Mouse (Mus musculus) limb, embryonic 14.5 days (tissue): ENCODE results near the gene Trpm8. TPM values are rescaled to one million over a fixed set of nuclear protein-coding genes. Genes with fewer than 3 reads are reported as not detected.

Experiments
- ATAC-seq: fragments of 200-750 bp; cut with Nextera tagmentation; 2 replicates; pipeline ENCODE4 v1.8.0; 2017; ENCODE audit warnings: low read depth, moderate number of reproducible peaks, moderate TSS enrichment; ENCODE audit not compliant: low FRiP score
- DNase-seq: peaks from one replicate; pipeline ENCODE4 v3.0.0-alpha.2; 2015; ENCODE audit warnings: low spot score
- H3K27ac ChIP-seq: fragments of 300-500 bp; sonication (generic); replicated peaks from 2 replicates; pipeline ENCODE4 v1.5.1; 2014; ENCODE audit warnings: low read depth, mild to moderate bottlenecking, low read length, moderate library complexity, mixed read lengths
- H3K27me3 ChIP-seq: fragments of 300-500 bp; sonication (generic); 2 replicates; pipeline ENCODE4 v1.6.1; 2014; ENCODE audit warnings: low read length, mixed read lengths; ENCODE audit not compliant: control insufficient read depth, insufficient read depth
- H3K36me3 ChIP-seq: fragments of 300-500 bp; sonication (generic); 2 replicates; pipeline ENCODE4 v1.6.1; 2014; ENCODE audit warnings: mild to moderate bottlenecking, low read length, moderate library complexity, mixed read lengths; ENCODE audit not compliant: control insufficient read depth, insufficient read depth
- H3K4me1 ChIP-seq: fragments of 300-500 bp; sonication (generic); 2 replicates; pipeline ENCODE4 v1.6.1; 2014; ENCODE audit warnings: antibody characterized with exemption, low read length, mixed read lengths; ENCODE audit not compliant: control insufficient read depth, insufficient read depth
- H3K4me2 ChIP-seq: fragments of 300-500 bp; sonication (generic); replicated peaks from 2 replicates; pipeline ENCODE4 v1.6.1; 2014; ENCODE audit warnings: low read depth, mild to moderate bottlenecking, low read length, moderate library complexity; ENCODE audit not compliant: severe bottlenecking
- H3K4me3 ChIP-seq: fragments of 300-500 bp; sonication (generic); replicated peaks from 2 replicates; pipeline ENCODE4 v1.5.1; 2014; ENCODE audit warnings: low read length
- H3K9ac ChIP-seq: fragments of 300-500 bp; sonication (generic); 2 replicates; pipeline ENCODE4 v1.6.1; 2014; ENCODE audit warnings: mild to moderate bottlenecking, low read depth, low read length, moderate library complexity; ENCODE audit not compliant: severe bottlenecking
- H3K9me3 ChIP-seq: fragments of 300-500 bp; sonication (generic); 2 replicates; pipeline ENCODE4 v1.6.1; 2016; ENCODE audit warnings: low read length; ENCODE audit not compliant: control insufficient read depth
- POLR2A ChIP-seq: fragments of 200-500 bp; IDR thresholded peaks from 2 replicates; pipeline ENCODE4 v1.8.0; 2012; ENCODE audit warnings: inconsistent platforms, mild to moderate bottlenecking, moderate library complexity, borderline replicate concordance; ENCODE audit not compliant: insufficient read depth, insufficient read length; ENCODE audit errors: extremely low read depth
- WGBS: fragments of 180-500 bp; shearing (Covaris S2); extraction: QIAGEN DNeasy Blood & Tissue Kit; methylation state at CpG from one replicate; pipeline ENCODE4 v1.1.7; 2014; 5-methylcytosine and 5-hydroxymethylcytosine counted together
- polyA plus RNA-seq, 2 experiments: library from polyadenylated mRNA; depleted of rRNA in 1 of 2; stranded (reverse) in 1 of 2; unstranded in 1 of 2; fragments of >200 nt; fragmentation: Nextera tagmentation in 1 of 2; extraction: Ambion mirVana in 1 of 2; gene quantifications; 2 replicates each; pipeline versions ENCODE4 v1.2.1 to v1.2.3; 2012 to 2014

Trpm8 gene
- polyA plus RNA-seq, 2 experiments, result not detected

- H3K27me3 ChIP-seq, result no peaks in the 10 kb centered on the region
- WGBS, result 71% methylated on average over 4 of the region's 4 CpGs
- H3K9me3 ChIP-seq, result peaks cover 87% of the 10 kb centered on the region
- TF ChIP-seq POLR2A, result no peak
- no peaks in the 10 kb centered on the region for H3K36me3 ChIP-seq
- DNase-seq (no peak), ATAC-seq (no peak)
- H3K4me1 ChIP-seq, result no peaks in the 10 kb centered on the region
- no peak overlapping the region for H3K9ac ChIP-seq
- no peak overlapping the region for H3K27ac ChIP-seq
- no peak overlapping the region for H3K4me3 ChIP-seq
- H3K4me2 ChIP-seq, result no peak overlapping the region
Measured at GRCm38 (mm10) chr1:88248658-88249057, 28.8 kb upstream of the Trpm8 start.

- Histone ChIP-seq H3K27me3 (no peaks in the 10 kb centered on the region), H3K36me3 (no peaks in the 10 kb centered on the region), H3K4me3 (no peak overlapping the region), H3K9me3 (peaks cover 83% of the 10 kb centered on the region), H3K27ac (no peak overlapping the region), H3K4me1 (no peaks in the 10 kb centered on the region), H3K9ac (no peak overlapping the region), H3K4me2 (no peak overlapping the region)
- ATAC-seq (no peak), DNase-seq (no peak)
- TF ChIP-seq POLR2A, result no peak
- 78% methylated on average over 7 of the region's 7 CpGs for WGBS
Measured at GRCm38 (mm10) chr1:88249596-88249995, 27.9 kb upstream of the Trpm8 start.

- no peaks in the 10 kb centered on the region for H3K4me1 ChIP-seq
Measured at GRCm38 (mm10) chr1:88250023-88250422, 27.4 kb upstream of the Trpm8 start.

GRCm38 (mm10) chr1:88253106-88253505 is 24.4 kb upstream of the Trpm8 start:
- DNase-seq, result no peak
- Histone ChIP-seq H3K4me1 (no peaks in the 10 kb centered on the region), H3K9me3 (peaks cover 84% of the 10 kb centered on the region), H3K27me3 (no peaks in the 10 kb centered on the region), H3K4me2 (no peak overlapping the region), H3K4me3 (no peak overlapping the region), H3K36me3 (no peaks in the 10 kb centered on the region), H3K27ac (no peak overlapping the region), H3K9ac (no peak overlapping the region)
- 74% methylated on average over 8 of the region's 8 CpGs for WGBS
- no peak for TF ChIP-seq POLR2A
- no peak for ATAC-seq

More at GRCm38 (mm10) chr1:88250023-88250422, 27.4 kb upstream of the Trpm8 start:
- Histone ChIP-seq H3K27me3 (no peaks in the 10 kb centered on the region), H3K9ac (no peak overlapping the region), H3K4me3 (no peak overlapping the region), H3K27ac (no peak overlapping the region), H3K4me2 (no peak overlapping the region), H3K36me3 (no peaks in the 10 kb centered on the region), H3K9me3 (peaks cover 83% of the 10 kb centered on the region)
- WGBS, result 80% methylated on average over 5 of the region's 5 CpGs
- no peak for TF ChIP-seq POLR2A
- DNase-seq (no peak), ATAC-seq (no peak)

- Histone ChIP-seq H3K9ac (no peak overlapping the region), H3K4me3 (no peak overlapping the region), H3K36me3 (no peaks in the 10 kb centered on the region), H3K27me3 (no peaks in the 10 kb centered on the region), H3K4me2 (no peak overlapping the region), H3K9me3 (peaks cover 80% of the 10 kb centered on the region), H3K27ac (no peak overlapping the region), H3K4me1 (no peaks in the 10 kb centered on the region)
- ATAC-seq (no peak), DNase-seq (no peak)
- TF ChIP-seq POLR2A, result no peak
- WGBS, result 69% methylated on average over 6 of the region's 6 CpGs
Measured at GRCm38 (mm10) chr1:88253540-88253939, 23.9 kb upstream of the Trpm8 start.
